Mouse (Mus musculus) intestine, postnatal 0 days (tissue): ENCODE results near the gene Rnf166. TPM values are rescaled to one million over a fixed set of nuclear protein-coding genes. Genes with fewer than 3 reads are reported as not detected.

Source experiments
- ATAC-seq: fragments of 200-750 bp; cut with Nextera tagmentation; 2 replicates; pipeline ENCODE4 v1.8.0; 2017; ENCODE audit warnings: mild to moderate bottlenecking, moderate TSS enrichment, moderate library complexity
- H3K27ac ChIP-seq: fragments of 300-500 bp; sonication (generic); 2 replicates; pipeline ENCODE4 v1.5.1; 2014; ENCODE audit warnings: mild to moderate bottlenecking, low read depth, low read length, moderate library complexity
- H3K27me3 ChIP-seq: fragments of 300-500 bp; sonication (generic); replicated peaks from 2 replicates; pipeline ENCODE4 v1.6.1; 2014; ENCODE audit warnings: low read length, mixed read lengths; ENCODE audit not compliant: control insufficient read depth, insufficient read depth
- H3K36me3 ChIP-seq: fragments of 300-500 bp; sonication (generic); 2 replicates; pipeline ENCODE4 v1.6.1; 2014; ENCODE audit warnings: mild to moderate bottlenecking, moderate library complexity; ENCODE audit not compliant: control insufficient read depth, insufficient read depth
- H3K4me1 ChIP-seq: fragments of 300-500 bp; sonication (generic); replicated peaks from 2 replicates; pipeline ENCODE4 v1.6.1; 2014; ENCODE audit warnings: antibody characterized with exemption, low read length, mixed read lengths; ENCODE audit not compliant: control insufficient read depth, insufficient read depth
- H3K4me2 ChIP-seq: fragments of 300-500 bp; sonication (generic); replicated peaks from 2 replicates; pipeline ENCODE4 v1.6.1; 2014; ENCODE audit warnings: low read depth, mild to moderate bottlenecking, moderate library complexity
- H3K4me3 ChIP-seq: fragments of 300-500 bp; sonication (generic); 2 replicates; pipeline ENCODE4 v1.5.1; 2014; ENCODE audit warnings: low read depth, low read length
- H3K9ac ChIP-seq: fragments of 300-500 bp; sonication (generic); 2 replicates; pipeline ENCODE4 v1.6.1; 2014; ENCODE audit warnings: mild to moderate bottlenecking, low read depth, low read length
- H3K9me3 ChIP-seq: fragments of 300-500 bp; sonication (generic); 2 replicates; pipeline ENCODE4 v1.6.1; 2016; ENCODE audit warnings: mixed run types; ENCODE audit not compliant: control insufficient read depth
- CTCF ChIP-seq: sonication (generic); IDR thresholded peaks from 2 replicates; pipeline ENCODE4 v1.5.1; 2016; ENCODE audit warnings: low read depth, mild to moderate bottlenecking, control low read depth, antibody characterized with exemption, moderate library complexity
- WGBS: fragments of 180-500 bp; shearing (Covaris S2); extraction: QIAGEN DNeasy Blood & Tissue Kit; methylation state at CpG from one replicate; pipeline ENCODE4 v1.1.7; 2014; 5-methylcytosine and 5-hydroxymethylcytosine counted together
- polyA plus RNA-seq: library from polyadenylated mRNA; unstranded; fragments of >200 nt; fragmentation: Nextera tagmentation; extraction: Ambion mirVana; gene quantifications from 2 replicates; pipeline ENCODE4 v1.2.1, GENCODE M21; 2015

Gene Rnf166
- 22.7 and 22.8 TPM in 2 replicates for polyA plus RNA-seq

DNA sequence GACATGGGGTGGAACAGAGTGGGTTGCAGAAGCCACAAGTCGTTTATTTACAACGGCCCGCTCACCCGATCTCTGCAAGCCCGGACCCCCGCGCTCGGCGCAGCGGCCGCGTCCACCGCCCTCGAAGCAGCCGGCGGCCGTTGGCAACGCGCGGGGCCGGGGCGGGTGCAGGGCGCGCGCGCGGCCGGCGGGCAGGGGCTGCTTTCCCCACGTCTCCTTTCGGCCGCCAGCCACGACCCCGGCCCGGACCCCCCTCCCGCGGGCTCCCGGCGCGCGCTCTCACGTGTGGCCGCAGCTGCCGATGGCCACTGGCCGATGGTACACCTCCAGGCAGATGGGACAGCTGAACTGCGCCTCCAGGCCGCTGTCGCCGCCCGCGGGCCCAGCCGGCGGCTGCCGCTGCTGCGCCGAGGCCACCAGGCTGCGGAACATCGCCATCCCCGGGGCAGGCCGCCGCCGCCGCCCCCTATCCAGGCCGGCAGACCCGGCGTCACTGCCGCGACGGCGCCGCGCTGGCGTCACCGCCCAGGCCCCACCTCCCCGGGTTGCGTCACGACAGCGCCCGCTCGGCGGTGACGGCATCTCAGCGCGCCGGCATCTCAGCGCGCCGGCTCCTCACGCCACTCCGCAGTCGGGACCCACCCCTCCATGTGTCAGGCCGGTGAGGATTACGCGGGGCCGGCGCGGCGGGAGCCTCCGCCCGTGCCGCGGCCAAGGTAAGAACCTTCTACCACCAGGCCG lies at the start of gene Rnf166, which contains the start of gene Ctu2:
Rnf166 (minus strand) TSS at position 485 of the 741 bp plus-strand sequence.
Ctu2 (plus strand) TSS at position 564 of the 741 bp plus-strand sequence.
- H3K4me1 ChIP-seq: no peaks in the 10 kb centered on the region
- no peaks in the 10 kb centered on the region for H3K27me3 ChIP-seq
- H3K27ac ChIP-seq: peak within 1 kb of the TSS; percentile 52; the same call in 1 of the 2 replicates
- H3K36me3 ChIP-seq: peaks cover 22% of the 10 kb centered on the region; the same call in 1 of the 2 replicates
- peak; percentile 90 for ATAC-seq
- no peaks in the 10 kb centered on the region for H3K9me3 ChIP-seq
- 0 out of 2 replicates have a peak, but pooled peaks have one; percentile 6 for TF ChIP-seq CTCF
- peak within 1 kb of the TSS; percentile 72 for H3K9ac ChIP-seq
- peak within 1 kb of the TSS; percentile 93 for H3K4me2 ChIP-seq
- WGBS: under 1% methylated on average over 97 of the region's 103 CpGs
- H3K4me3 ChIP-seq: peak within 1 kb of the TSS; percentile 84

DNA sequence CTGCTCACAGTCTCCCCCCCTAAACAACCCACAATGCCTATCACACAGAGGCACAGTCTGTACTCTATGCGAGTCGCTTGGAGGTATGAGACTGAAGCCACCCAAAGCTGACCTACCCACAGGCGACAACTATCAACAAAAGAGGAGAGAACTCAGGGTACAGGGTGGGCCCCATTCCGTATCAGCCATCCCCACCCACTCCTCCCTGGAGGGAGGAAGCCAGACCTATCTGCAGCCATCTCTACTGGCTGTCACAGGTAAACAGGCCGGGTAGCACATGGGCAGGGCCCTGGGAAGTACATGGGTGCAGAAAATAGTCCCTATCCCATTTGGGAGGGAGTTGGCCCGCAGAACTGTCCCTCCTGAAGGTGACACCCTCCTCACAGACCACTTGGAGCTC lies 49.1 kb upstream of the Rnf166 start:
- Histone ChIP-seq H3K27ac (no peak overlapping the region), H3K36me3 (no peaks in the 10 kb centered on the region), H3K4me3 (no peak overlapping the region), H3K27me3 (no peaks in the 10 kb centered on the region), H3K9ac (no peak overlapping the region; the same call in 1 of the 2 replicates), H3K9me3 (no peaks in the 10 kb centered on the region), H3K4me1 (0 out of 2 replicates have a peak, but pooled peaks cover 17% of the 10 kb centered on the region), H3K4me2 (no peak overlapping the region)
- TF ChIP-seq CTCF: no peak
- 67% methylated on average over 6 of the region's 6 CpGs for WGBS
- ATAC-seq: no peak

DNA sequence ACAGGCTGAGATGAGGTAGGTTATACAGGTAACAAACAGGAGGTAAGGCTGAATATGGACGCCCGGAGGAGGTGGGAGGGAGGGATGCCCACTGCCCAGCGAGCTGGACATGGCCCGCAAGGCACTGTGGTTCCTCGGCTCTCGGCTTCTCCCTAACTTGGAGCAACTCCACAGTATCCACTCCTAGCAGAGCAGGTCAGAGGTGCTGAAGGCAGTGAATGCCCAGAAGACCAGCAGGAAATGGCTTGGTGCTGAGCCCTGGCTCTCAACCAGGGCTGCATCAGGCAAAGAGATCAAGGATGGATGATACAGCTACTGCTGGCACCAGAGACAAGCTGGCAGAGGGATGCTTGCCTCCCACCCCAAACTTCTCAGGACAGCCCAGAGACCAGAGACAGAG lies 48.6 kb upstream of the Rnf166 start:
- H3K4me1 ChIP-seq: 0 out of 2 replicates have a peak, but pooled peaks cover 17% of the 10 kb centered on the region
- no peak overlapping the region for H3K27ac ChIP-seq
- no peaks in the 10 kb centered on the region for H3K27me3 ChIP-seq
- ATAC-seq: no peak
- no peaks in the 10 kb centered on the region for H3K9me3 ChIP-seq
- H3K4me3 ChIP-seq: no peak overlapping the region
- no peak overlapping the region for H3K9ac ChIP-seq
- WGBS: 74% methylated on average over 6 of the region's 6 CpGs
- no peaks in the 10 kb centered on the region for H3K36me3 ChIP-seq
- TF ChIP-seq CTCF: no peak
- H3K4me2 ChIP-seq: no peak overlapping the region

DNA sequence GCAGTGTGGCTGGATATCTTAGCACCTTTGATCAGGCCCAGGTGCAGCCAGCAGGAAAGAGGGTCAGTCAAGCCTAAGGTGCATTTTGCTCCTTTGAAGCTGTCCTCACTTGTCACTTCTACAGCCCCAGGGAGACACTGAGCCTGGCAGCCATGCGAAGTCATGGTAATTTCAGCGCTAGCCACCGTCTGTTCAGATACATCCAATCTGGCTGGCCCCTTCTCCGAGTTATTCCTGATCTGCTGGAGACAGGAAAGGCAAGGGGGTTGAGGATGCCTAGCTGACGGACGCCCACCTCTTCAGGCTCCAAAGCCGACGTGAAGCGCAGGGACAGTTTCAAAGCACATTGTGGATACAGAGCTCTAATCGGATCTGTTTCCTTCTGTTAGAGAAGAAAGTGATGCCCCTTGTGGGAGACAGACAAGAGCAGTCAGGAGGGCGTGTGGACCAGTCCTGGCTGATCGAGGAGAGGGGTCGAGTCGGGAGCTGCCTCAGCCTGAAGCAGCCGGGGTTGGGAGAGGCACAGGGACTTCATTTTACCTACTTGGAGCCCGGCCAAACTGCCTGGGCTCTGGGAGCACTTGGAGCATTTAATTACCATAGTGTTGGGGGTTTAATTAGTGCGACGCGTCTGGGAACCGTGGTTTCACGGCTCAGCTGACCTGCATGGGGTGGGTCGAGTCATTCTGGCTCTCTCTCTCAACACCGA lies 47.9 kb upstream of the Rnf166 start:
- Histone ChIP-seq H3K9ac (0 out of 2 replicates have a peak overlapping the region, but pooled peaks have one; percentile 7), H3K4me2 (peak overlapping the region; percentile 53), H3K27me3 (no peaks in the 10 kb centered on the region), H3K36me3 (no peaks in the 10 kb centered on the region), H3K4me3 (no peak overlapping the region), H3K4me1 (0 out of 2 replicates have a peak, but pooled peaks cover 17% of the 10 kb centered on the region), H3K27ac (peak overlapping the region; percentile 71), H3K9me3 (no peaks in the 10 kb centered on the region)
- WGBS: 35% methylated on average over 23 of the region's 23 CpGs
- TF ChIP-seq CTCF: no peak
- no peak for ATAC-seq

DNA sequence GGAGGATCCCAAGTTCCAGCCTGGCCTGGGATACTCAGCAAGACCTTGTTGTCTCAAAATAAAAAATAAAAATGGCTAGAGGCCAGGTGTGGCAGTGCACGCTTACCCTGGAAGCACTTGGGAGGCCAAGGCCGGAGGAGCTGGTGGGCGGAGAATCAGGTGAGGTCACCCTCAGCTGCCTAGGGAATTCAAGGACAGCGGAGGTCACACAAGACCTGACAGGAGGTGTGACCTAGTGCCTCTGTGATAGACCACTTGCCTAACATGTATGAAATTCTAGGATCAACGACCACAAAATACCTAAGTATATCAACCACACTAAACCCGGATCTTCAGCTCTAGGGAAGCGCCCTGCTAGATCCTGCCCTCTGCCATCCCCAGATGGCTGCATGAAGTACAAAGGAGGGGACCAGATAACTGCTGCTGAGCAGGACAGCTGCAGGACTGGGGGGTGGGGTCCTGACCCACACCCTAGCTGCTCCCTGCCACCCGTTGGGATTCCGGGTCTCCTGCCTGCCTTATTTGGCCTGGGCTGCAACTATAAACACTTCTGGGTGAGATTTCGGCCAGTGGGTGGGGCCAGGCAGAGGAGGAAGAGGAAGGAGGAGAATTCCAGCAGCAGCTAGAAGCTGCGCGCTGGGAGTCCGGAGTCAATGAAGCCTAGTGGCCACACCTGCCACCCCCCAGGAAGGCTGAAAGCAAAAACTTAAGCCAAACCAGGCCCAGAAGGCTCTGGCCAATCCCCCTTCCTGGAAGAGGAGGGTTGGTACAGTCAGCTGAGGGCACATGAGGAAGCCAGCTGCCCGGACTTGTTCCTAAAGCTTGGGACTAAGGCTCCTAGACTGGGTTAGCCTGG lies 47.2 kb upstream of the Rnf166 start:
- TF ChIP-seq CTCF: no peak
- Histone ChIP-seq H3K27me3 (no peaks in the 10 kb centered on the region), H3K27ac (peak overlapping the region; percentile 71), H3K4me3 (no peak overlapping the region), H3K4me2 (peak overlapping the region; percentile 53), H3K4me1 (0 out of 2 replicates have a peak, but pooled peaks cover 17% of the 10 kb centered on the region), H3K36me3 (no peaks in the 10 kb centered on the region), H3K9me3 (no peaks in the 10 kb centered on the region), H3K9ac (0 out of 2 replicates have a peak overlapping the region, but pooled peaks have one; percentile 7)
- 30% methylated on average over 14 of the region's 14 CpGs for WGBS
- ATAC-seq: peak; percentile 39
